Mouse (Mus musculus) heart, adult 2 months (tissue): ENCODE data around the gene Glis2.

Source experiments
- EP300 ChIP-seq: fragments of 200-500 bp; IDR thresholded peaks from 2 replicates; pipeline ENCODE4 v1.6.1; 2011; ENCODE audit warnings: low read depth, low read length, control low read depth; ENCODE audit not compliant: insufficient read depth
- POLR2A ChIP-seq: fragments of 200-500 bp; IDR thresholded peaks from 2 replicates; pipeline ENCODE4 v1.6.1; 2011; ENCODE audit warnings: mild to moderate bottlenecking, low read depth, low read length, control low read depth; ENCODE audit not compliant: insufficient read depth

DNA sequence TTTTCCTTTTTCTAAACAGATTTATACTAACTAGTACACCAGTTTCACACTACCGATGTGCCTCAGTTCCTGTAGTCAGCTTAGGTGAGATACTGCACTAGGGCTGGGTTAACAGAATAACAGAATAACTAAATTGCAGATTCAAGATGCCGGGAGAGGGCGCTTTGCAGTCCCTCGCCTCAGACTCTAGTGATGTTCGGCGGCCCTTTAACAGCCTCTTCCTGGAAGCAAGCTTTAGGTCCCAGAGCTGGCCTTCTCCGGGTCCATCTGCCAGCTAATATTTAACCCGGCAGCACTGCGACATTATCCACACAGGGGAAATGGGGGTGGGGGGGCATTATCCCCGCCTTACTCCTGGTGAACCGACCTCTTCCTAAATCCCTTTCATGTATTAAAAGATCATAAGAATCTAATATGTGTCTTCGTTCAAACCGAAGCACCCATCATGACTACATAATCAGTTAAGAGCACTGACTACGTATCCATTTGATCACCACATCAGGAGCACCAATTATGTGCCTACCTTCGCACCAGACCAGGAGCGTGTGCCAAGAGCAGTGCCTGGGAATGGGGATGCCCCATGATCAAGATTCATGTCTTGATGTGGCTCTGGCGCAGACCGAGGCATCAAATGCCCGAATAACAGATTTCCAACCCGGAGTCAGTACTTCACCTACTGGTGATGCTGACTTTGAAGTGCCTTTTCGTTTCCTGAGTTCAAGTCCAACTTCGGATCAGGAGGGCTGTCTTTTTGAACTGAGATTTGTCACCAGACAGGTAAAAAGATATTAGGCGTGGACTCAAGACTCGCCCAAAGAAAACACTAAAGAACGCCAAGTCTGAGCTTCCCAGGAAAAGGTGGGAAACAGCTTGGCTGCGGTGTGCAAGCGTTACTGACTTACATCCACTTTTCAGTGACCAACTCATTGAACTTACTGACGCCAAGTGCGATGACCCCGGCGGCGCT is 1.3 kb upstream of the Glis2 start:
- TF ChIP-seq POLR2A (no peak), EP300 (no peak)
